ENCODE assay signal across 16 mouse cellular contexts in the genomic region with DNA sequence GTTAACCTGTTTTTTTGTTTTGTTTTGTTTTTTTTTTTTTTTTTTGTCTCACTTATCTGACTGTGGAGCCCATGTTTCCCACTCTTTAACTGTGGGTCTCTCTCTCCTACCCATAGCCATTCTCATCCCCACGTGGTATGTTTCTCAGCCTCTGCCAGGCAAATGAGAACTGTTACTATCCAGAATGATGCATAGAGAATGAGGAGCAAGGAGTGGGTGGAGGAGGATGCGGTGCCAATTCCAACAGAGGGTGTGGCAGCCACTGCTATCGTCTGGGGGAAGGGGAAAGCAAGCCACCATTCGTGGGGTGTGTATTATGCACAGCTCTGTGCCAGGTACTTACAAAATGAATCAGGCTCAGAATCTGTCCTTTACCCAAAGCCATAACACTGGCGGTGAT.
DNase-seq lines count a peak whose midpoint lies in the region; ATAC-seq and TF ChIP-seq lines count a peak whose summit lies in the region.
"Had no signal": no experiment of that assay in that cellular context is flagged by ENCODE, and none has a peak within 500 bp of the region (broad histone marks: within the 10 kb centered on the region; RNA-seq: fewer than 3 reads in every experiment).

No protein-coding gene starts in this region.

- no peak overlapping the region for H3K27ac ChIP-seq in forebrain, embryonic 14.5 days (ENCODE audit: low read depth, low read length)
- no peak overlapping the region for H3K27ac ChIP-seq in forebrain, embryonic 10.5 days
- H3K27ac ChIP-seq in layer of hippocampus, adult 2 months = peak overlapping the region; percentile 61; the same call in 1 of the 2 replicates
- H3K27ac ChIP-seq in heart, adult 2 months = no peak overlapping the region
- H3K27ac ChIP-seq in embryonic facial prominence, embryonic 10.5 days (replicated peaks) = no peak overlapping the region
- H3K27ac ChIP-seq: kidney, postnatal 0 days; midbrain, embryonic 12.5 days; neural tube, embryonic 12.5 days had no signal

- intact Hi-C loops in heart, adult 2 months (cut with DNase I) = no loop called here

- TF ChIP-seq EP300 in heart, adult 2 months (IDR thresholded peaks at IDR 0.05; ENCODE audit: insufficient read depth, low read depth, low read length) = no peak

- no peak overlapping the region for H3K9ac ChIP-seq in forebrain, embryonic 14.5 days (ENCODE audit: low read length)
- no peak overlapping the region for H3K9ac ChIP-seq in heart, adult 2 months (ENCODE audit: low read depth, low read length)
- H3K9ac ChIP-seq: midbrain, embryonic 12.5 days; neural tube, embryonic 12.5 days had no signal

- H3K4me3 ChIP-seq in forebrain, embryonic 14.5 days (ENCODE audit: low read depth, low read length) = no peak overlapping the region
- H3K4me3 ChIP-seq in forebrain, embryonic 10.5 days = no peak overlapping the region
- no peak overlapping the region for H3K4me3 ChIP-seq in layer of hippocampus, adult 2 months
- H3K4me3 ChIP-seq in heart, adult 2 months = no peak overlapping the region
- no peak overlapping the region for H3K4me3 ChIP-seq in embryonic facial prominence, embryonic 10.5 days
- H3K4me3 ChIP-seq: erythroblast, embryonic 14.5 days; midbrain, embryonic 12.5 days; neural tube, embryonic 12.5 days had no signal

- 68% methylated on average over 5 of the region's 5 CpGs for WGBS in forebrain, embryonic 14.5 days
- 80% methylated on average over 5 of the region's 5 CpGs for WGBS in forebrain, embryonic 10.5 days
- WGBS in heart, adult 2 months = 50% methylated on average over 5 of the region's 5 CpGs
- 76% methylated on average over 5 of the region's 5 CpGs for WGBS in embryonic facial prominence, embryonic 10.5 days

- peak; percentile 23 for DNase-seq in forebrain, embryonic 14.5 days (ENCODE audit: low spot score)
- DNase-seq in forebrain, embryonic 10.5 days (ENCODE audit: extremely low spot score, low spot score) = no peak
- peak; percentile 77 to 88 for DNase-seq in layer of hippocampus, adult 2 months (ENCODE audit: low spot score in 2 of 2)
- peak; percentile 38 to 70 for DNase-seq in left cerebral cortex, adult 9 months (ENCODE audit: low spot score in 2 of 2)
- DNase-seq in right cerebral cortex, postnatal 36 days (ENCODE audit: low spot score in 2 of 2) = peak; percentile 51 to 59
- no peak for DNase-seq in cerebellum, adult 11 months
- DNase-seq in heart, adult 2 months = no peak
- DNase-seq in embryonic facial prominence, embryonic 10.5 days (ENCODE audit: low spot score) = no peak
- DNase-seq: adrenal gland, postnatal 14 days; cerebellum, adult 2 months; heart, postnatal 10 days; liver had no signal

- TF ChIP-seq POLR2A in heart, adult 2 months (IDR thresholded peaks at IDR 0.05; ENCODE audit: insufficient read depth, low read depth, low read length) = no peak

- H3K4me1 ChIP-seq in forebrain, embryonic 14.5 days (ENCODE audit: control insufficient read depth, insufficient read depth, low read length) = peaks cover 2% of the 10 kb centered on the region; the same call in 1 of the 2 replicates
- H3K4me1 ChIP-seq in forebrain, embryonic 10.5 days = 0 out of 2 replicates have a peak, but pooled peaks cover 3% of the 10 kb centered on the region
- no peaks in the 10 kb centered on the region for H3K4me1 ChIP-seq in heart, adult 2 months (ENCODE audit: control insufficient read depth, insufficient read depth, low read length)
- 0 out of 2 replicates have a peak, but pooled peaks cover 3% of the 10 kb centered on the region for H3K4me1 ChIP-seq in embryonic facial prominence, embryonic 10.5 days
- H3K4me1 ChIP-seq: midbrain, embryonic 12.5 days; neural tube, embryonic 12.5 days had no signal

- H3K79me2 ChIP-seq in heart, adult 2 months (replicated peaks; ENCODE audit: control insufficient read depth, insufficient read depth, low read length) = no peaks in the 10 kb centered on the region

- no peaks in the 10 kb centered on the region for H3K9me3 ChIP-seq in forebrain, embryonic 14.5 days (replicated peaks; ENCODE audit: control insufficient read depth, low read length)
- no peaks in the 10 kb centered on the region for H3K9me3 ChIP-seq in forebrain, embryonic 10.5 days
- no peaks in the 10 kb centered on the region for H3K9me3 ChIP-seq in embryonic facial prominence, embryonic 10.5 days
- H3K9me3 ChIP-seq: midbrain, embryonic 12.5 days; neural tube, embryonic 12.5 days had no signal

- H3K36me3 ChIP-seq in forebrain, embryonic 14.5 days (ENCODE audit: control insufficient read depth, insufficient read depth, low read length) = no peaks in the 10 kb centered on the region
- H3K36me3 ChIP-seq in forebrain, embryonic 10.5 days (replicated peaks) = no peaks in the 10 kb centered on the region
- no peaks in the 10 kb centered on the region for H3K36me3 ChIP-seq in heart, adult 2 months (ENCODE audit: control insufficient read depth, insufficient read depth, low read length)
- H3K36me3 ChIP-seq in embryonic facial prominence, embryonic 10.5 days (replicated peaks) = no peaks in the 10 kb centered on the region
- H3K36me3 ChIP-seq: midbrain, embryonic 12.5 days; neural tube, embryonic 12.5 days had no signal

- TF ChIP-seq CTCF in layer of hippocampus, adult 2 months (conservative IDR thresholded peaks at IDR 0.05) = no peak
- no peak for TF ChIP-seq CTCF in heart, adult 2 months (IDR thresholded peaks at IDR 0.05)

- peak; percentile 66; the same call in 1 of the 2 replicates for ATAC-seq in forebrain, embryonic 14.5 days

- no peaks in the 10 kb centered on the region for H3K27me3 ChIP-seq in forebrain, embryonic 14.5 days (replicated peaks; ENCODE audit: control insufficient read depth, insufficient read depth, low read length)
- H3K27me3 ChIP-seq in forebrain, embryonic 10.5 days (ENCODE audit: poor library complexity, severe bottlenecking) = no peaks in the 10 kb centered on the region
- no peaks in the 10 kb centered on the region for H3K27me3 ChIP-seq in heart, adult 2 months (ENCODE audit: control insufficient read depth, insufficient read depth, low read length)
- no peaks in the 10 kb centered on the region for H3K27me3 ChIP-seq in embryonic facial prominence, embryonic 10.5 days (replicated peaks; ENCODE audit: low read depth, poor library complexity, severe bottlenecking)
- H3K27me3 ChIP-seq: midbrain, embryonic 12.5 days; neural tube, embryonic 12.5 days had no signal

- H3K4me2 ChIP-seq in forebrain, embryonic 14.5 days (ENCODE audit: low read length) = no peak overlapping the region
- H3K4me2 ChIP-seq: midbrain, embryonic 12.5 days; neural tube, embryonic 12.5 days had no signal

Comparison
In these comparisons a context has a peak if more than half of its experiments do, and no peak if none do; other contexts are left out.
1. DNase-seq: peak in forebrain, embryonic 14.5 days (single experiment), layer of hippocampus, adult 2 months (2 of 2), left cerebral cortex, adult 9 months (2 of 2) and right cerebral cortex, postnatal 36 days (2 of 2); none in forebrain, embryonic 10.5 days (single experiment), cerebellum, adult 11 months (single experiment), heart, adult 2 months (0 of 2) and embryonic facial prominence, embryonic 10.5 days (single experiment).